Mouse (Mus musculus): ENCODE data around the gene Wdfy3.

DNA sequence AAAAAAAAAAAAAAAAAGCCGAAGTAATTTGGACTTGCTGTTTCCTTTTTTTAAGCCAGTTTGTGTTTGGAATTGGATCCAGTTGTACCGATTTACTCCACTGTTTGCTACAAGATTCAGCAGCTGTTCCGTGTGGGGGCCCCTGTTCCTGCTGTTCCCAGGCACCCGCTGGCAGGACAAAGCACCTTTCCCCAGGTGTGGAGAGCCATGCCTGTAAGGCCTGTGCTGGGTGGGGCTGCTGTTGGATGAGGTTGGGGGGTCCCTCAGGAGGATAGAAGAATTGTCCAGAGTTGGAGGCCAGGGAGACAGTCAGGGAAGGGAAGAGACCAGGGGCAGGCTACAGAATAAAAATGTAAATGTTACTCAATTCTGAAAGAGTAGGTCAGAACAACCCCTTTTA lies 1.1 kb upstream of the Wdfy3 start:
- TF ChIP-seq MAFK (IDR thresholded peaks at IDR 0.05; ENCODE audit: insufficient read depth, low read depth, low read length) (no peak), HCFC1 (IDR thresholded peaks at IDR 0.05; ENCODE audit: borderline replicate concordance, insufficient read depth, low read length) (no peak), ZC3H11A (IDR thresholded peaks at IDR 0.05; ENCODE audit: borderline replicate concordance, low read depth, low read length) (no peak), CHD2 (IDR thresholded peaks at IDR 0.05; ENCODE audit: low read depth, low read length) (no peak), ZNF384 (IDR thresholded peaks at IDR 0.05; ENCODE audit: low read depth, low read length) (no peak; the same call in 1 of the 2 replicates)
